Mouse (Mus musculus): Measurements from ENCODE around the gene Sema4d.

Sema4d gene

DNA sequence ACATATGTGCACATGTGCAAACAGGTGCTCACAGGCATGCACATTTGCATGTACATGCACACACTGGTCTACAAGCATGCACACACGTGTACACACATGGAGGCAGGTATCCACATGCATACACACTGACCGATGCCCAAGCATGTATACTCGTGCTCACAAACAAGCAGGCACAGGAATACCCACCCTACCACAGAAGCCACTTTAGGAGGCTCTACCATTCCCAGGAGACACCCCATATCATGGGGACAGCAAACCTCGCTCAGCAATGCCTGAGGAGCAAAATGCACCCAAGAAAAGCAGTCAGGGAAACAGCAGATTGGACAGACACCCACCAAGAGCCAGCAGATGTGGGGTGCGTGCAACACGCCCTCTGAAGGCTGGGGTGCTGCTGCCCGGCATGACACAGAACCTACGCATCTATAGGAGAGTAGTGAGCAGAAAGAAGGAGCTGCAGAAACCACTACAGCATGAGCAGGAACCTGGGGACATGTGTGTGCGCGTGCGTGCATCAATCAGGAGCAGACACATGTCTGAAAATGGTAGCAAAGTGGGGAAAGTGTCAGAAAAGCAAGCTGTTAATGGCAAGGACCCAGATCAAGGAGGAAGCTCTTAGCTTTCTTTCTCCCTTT is 15.1 kb downstream of the Sema4d start:
- DNase-seq (ENCODE audit: low spot score) = no peak

DNA sequence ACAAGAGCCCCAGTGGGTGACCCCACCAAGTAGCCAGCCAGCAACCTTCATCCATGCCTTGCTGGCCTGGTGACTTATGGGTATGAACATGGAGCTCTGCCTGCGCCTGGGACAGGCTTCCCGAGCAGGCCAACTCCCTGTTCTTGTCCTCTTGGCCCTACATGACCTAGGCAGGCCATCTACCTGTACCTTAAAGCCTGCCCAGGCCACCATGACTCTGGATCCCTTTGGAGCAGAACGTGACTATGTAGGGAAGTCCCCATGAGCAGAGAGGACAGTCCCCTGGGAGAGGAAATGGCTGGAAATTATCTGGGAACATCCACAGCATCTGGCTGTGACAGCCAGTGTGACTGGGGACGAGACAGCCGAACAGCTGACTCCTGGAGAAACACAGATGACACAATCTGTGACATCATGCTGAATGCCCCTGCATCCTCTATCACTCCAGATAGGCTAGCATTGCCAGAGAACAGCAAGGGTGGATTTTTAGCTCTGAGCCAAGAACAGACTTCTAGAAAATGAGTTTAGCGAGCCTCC is 15.7 kb downstream of the Sema4d start:
- DNase-seq (ENCODE audit: low spot score) = no peak

DNA sequence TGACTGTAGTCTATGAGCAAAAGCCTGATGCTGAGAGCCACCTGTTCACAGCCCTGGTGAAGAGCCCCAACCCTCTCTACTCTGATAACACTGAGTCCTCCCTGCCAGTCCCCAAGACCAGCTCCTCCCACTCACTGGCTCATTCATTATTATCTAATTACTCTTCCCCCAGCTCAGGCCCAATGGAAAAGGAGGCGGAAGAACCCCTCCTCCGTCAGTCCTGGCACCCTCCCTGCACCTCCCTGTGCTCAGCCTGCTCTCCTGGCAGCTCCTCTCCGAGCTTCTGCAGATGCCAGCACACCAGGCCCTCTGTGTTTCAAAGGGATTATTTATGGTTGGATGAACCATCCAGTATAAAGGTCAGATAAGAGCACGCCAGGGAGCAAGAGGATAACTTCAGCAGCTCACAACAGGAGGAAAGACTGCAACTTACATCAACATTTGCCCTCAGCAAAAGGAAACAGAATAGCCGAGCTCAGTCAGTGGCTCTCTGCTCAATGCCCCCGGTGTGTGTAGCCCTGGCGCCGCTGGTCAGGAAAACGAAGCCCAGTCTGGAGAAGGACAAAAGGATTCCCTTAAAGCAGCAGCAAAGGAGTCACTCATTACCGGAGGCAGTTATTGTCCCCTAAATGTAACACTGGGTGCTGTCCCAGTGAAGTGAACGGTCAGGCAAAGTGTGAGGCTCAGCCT is 16.4 kb downstream of the Sema4d start:
- peak; percentile 62 for DNase-seq (ENCODE audit: low spot score)

DNA sequence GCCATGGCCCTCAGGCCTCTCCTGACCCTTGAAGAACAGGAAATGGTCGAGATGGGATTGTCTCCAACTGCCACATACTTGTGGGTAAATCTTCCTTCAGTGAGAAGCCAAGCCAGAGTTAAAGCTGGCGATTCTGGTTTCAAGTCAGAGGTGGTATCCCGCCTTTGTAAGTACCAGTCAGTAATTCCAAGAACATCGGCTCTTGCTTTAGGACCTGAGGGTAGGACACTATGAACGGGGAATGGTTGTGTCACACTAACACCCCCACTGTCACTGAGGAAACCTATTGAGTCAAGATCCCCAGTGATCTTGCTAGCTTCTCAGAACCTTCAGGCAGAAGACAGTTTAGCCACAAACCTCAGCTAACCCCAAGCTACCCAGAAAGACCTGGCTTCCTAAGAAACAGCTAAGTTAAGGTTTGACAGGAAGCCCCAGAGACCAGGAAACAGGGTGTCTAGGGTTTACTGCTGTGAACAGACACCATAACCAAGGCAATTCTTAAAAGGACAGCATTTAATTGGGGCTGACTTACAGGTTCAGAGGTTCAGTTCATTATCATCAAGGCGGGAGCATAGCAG is 17.3 kb downstream of the Sema4d start:
- no peak for DNase-seq (ENCODE audit: low spot score)

DNA sequence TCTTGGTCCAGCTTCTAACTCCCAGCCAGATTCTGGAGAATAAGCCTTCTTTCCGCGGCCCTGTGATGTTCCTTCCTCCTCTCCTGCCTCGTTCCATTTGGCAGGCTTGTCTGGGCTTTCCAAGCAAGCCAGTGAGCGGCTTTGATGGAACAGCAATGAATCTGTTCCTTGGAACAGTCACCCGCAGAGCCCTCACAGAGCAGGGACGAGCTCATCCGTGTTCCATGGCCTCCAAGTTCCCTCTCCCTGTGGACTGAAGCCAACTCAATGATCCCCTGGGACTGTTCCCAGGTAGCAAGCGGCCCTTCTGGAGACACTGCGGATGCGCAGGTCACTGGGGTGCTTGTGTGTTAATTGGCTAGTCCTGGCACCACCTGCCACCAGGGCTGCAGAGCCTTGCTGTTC is 21.7 kb downstream of the Sema4d start:
- DNase-seq (ENCODE audit: low spot score) = peak; percentile 15

DNA sequence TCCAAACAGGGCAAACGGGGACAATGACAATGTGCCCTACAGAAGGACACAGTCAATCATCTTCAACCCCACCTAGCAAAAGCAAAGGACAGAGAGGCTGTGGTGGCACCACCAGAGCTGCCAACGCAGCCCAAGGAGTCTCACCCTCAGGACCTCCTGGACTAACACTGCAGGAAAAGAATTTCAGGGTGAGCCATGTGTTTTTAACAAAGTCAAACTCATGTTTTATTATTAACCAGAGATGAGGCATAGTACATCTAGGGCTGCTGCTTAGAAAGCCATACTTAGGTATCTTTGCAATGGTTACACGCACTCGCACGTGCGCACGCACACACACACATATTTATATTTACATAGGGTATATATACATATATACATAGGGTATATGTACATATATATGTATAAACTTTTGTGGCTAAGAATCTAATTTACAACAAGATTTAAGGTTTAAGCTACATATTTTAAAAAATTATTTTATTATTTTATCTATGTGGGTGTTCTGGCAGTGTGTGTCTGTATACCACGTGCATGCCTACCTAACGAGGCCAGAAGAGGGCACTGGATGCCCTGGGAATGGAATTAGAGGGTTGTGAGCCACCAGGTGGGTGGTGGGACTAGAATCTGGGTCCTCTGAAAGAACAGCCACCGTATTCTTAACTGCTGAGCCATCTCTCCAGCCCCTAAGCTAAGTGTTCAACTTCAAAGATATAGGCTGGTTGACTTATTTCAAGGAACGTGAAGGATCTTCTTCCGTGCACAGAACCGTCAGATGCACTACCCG is 22.7 kb downstream of the Sema4d start:
- DNase-seq (ENCODE audit: low spot score) = no peak

DNA sequence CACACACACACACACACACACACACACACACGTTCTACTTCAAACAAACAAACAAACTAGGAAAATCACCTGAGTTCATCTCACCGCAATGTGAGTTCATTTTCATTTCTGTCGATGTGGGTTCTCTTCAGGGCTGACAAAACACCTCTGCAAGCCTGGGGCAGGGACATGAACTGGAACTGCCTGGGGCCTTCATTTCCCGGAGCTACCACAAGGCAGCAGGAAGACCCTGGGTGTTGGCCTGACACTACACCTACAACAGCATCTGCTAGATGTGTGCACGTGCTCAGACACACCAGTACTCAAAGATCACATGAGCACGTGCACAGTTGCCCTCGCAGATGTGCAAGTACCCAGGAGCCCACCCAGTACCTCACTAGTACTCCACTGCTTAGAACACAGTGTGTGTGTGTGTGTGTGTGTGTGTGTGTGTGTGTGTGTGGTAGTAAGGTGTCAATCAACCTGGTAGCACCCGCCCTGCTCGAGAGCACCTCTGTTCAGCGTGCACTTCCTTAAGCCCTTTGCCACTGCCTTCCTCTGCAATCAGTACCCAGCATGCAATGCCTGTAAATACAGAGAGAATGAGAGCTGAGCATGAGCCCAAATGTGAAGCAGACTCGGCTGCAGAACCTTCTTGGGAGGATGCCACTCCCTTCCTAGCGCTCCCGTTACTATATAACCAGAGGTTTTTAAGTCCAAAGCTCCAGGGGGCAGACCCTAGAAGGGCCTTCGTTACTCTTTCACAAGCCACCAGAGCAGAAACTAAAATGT is 25.4 kb downstream of the Sema4d start:
- DNase-seq (ENCODE audit: low spot score) = no peak

DNA sequence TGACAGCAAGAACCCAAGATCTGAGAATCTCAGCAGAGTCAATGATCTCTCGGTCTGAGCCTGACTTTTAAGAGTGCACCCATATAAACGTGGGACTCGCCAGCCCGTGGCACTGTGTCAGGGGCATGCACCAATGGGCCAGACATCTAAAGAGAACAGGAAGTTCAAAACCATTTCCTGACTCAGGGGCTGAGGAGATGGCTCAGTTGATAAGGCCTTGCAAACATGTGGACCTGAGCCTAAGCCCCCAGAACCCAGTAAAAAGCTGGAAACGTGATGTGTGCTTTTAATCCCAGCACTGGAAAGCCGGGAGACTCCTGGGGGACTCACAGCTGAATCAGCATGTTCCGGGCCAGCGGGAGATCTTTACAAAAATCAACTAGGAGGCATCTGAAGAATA is 26.0 kb downstream of the Sema4d start:
- no peak for DNase-seq (ENCODE audit: low spot score)

DNA sequence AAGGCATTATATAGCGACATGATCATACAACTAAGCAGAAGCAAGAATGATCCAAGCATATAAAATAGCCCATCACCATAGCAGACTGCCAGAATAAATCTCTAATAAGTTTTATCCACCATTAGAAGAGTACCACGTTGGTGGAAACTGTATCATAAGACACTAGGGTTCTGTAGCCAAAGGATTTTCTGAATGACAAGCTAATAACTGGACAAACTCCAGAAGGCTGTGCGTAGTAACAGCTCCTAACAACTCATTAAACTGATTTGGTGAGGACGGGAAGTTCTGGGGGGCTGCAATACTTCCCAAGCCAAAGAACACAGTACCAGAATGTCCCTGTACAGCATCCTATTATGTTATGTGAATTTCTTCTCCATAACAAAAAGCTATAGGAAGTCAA is 26.8 kb downstream of the Sema4d start:
- no peak for DNase-seq (ENCODE audit: low spot score)

DNA sequence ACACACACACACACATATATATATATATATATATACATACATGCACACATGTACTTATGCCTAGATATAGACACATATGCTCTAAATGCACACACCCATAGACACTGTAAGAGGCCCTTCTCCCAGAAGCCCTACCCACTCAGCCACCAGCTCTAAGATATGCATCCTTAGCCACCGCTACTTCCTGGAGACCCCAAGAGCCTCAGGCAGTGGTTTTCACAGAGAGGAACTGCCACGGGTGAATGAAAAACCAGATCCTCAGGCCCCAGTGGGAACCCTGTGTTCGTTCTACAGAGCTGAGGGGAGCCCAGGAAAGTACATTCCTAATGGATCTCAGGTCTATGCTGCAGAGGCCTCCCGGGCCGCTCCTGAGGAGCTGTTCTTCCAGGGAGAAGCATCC is 28.2 kb downstream of the Sema4d start:
- DNase-seq (ENCODE audit: low spot score) = no peak

DNA sequence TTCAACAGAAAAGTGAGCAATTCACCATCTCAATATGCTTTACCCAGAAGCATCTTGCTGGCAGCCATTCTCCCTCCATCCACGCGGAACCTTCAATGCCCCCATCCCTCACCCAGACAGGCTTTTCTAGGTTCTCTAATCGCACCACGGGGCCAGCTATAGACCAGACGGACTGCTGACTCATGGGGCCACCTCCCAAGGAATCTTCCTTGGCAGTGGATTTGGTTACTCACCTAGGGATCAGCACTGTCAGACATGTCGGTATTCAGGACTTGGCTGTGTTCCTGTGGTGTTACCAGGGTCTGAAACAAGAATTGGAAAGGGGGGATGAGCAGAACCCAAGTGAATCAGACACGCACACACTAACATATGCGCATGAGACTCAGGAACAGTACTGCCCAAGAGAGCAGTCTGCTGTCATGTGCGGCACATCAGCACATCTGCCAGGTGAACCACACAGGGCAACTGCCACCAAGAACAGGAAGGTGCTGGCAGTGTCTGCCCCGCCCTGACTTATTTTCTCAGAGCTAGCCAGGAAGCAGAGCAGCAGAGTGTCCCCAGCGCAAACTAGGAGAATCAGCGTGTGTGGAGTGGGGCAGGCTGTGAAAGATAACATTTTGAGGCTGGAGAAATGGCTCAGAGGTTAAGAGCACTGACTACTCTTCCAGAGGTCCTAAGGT is 30.4 kb downstream of the Sema4d start:
- no peak for DNase-seq (ENCODE audit: low spot score)

DNA sequence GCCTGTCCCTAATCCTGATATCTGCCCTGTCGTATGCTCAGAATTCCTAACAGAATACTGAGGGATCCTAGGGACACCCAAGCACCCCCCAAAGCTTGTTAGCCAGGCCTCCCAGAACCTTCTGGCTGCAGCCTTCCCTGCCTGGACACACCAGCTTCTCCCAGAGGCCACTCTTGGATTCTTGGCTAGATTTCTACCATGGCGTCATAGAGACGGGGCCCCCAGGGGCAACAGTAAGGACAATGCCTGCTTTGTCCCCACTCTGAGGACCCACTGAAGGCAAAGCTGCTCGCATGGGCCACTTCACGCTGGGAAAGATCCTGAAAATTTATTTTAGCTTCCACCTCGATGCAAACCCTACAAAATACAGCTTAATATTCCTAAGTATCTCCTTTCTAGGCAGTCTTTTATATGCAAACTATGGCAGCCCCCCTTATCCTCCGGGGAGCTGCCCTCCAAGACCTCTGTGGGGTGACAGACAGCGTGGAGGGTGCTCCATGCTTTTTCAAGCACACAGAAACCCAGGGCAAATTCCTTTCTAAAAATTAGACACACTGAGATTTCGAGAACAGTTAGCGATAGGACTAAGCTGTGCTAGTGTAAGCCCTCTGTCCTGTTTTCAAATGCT is 32.2 kb downstream of the Sema4d start:
- no peak for DNase-seq (ENCODE audit: low spot score)

DNA sequence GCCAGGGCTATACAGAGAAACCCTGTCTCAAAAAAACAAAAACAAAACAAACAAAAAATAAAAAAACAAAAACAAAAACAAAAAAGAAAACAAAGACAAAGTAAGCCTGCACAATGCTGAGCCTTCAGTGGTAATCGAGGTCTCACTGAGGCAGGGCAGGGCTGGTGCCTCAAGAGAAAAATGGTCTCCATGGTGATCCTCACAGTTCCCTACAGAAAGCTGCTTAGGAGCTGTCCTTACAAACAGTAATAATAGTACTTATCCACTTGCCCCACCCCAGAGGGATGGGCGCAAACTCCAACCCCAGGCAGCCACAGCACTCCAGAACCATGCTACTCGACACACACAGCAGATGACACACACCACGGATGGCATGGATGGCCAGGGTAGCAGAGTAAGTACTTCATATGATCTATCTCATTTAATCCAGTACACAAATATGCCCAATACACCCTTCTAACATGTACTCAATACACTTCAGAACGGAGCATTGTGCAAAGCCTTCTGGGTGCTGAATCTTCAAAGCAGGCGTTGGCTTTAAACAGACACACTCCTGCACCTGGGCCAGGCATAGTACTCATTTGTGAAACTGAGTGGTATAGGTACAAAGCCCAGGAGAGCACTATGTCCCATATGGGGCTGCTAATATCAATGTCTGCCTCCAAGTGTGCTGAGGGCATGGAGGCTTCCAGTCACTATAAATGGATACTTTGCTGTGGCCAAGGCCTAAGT is 34.1 kb downstream of the Sema4d start:
- DNase-seq (ENCODE audit: low spot score) = no peak

DNA sequence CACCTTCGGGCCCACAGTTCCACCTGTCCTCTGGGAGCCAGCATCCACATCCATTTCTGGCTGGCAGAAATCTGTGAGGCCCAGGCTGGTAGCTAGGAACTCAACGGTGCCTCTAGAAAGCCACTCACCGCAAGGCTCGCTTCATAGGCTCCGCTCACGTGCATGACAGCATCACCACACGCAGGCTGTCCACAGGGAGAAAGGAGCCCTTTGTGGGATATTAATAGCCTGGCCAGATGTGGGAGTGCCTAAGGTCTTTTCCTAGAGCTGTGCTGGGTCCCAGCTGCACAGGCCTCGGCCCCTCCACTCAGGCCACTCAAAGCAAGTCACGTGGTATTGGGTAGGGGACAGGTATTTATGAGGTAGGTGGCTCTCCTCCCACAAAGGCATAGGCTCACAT is 35.1 kb downstream of the Sema4d start:
- DNase-seq (ENCODE audit: low spot score) = no peak

DNA sequence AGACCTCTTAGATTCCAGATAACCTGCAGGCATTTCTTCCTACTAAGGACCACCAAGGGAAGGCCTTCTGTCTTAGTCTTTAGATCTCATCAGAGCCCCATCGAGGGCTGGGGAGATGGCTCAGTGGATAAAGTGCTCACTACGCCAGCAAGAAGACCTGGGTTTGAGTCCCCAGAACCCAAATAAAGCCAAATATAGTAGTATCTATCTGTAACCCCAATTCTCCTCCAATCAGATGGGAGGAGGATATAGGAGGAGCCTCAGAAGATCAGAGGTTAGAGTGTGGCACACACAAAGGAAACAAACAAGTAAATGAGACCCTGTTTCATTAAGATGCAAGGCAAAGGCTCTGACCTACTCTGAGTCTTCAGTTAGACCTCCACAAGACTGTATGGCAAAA is 36.4 kb downstream of the Sema4d start:
- DNase-seq (ENCODE audit: low spot score) = no peak

DNA sequence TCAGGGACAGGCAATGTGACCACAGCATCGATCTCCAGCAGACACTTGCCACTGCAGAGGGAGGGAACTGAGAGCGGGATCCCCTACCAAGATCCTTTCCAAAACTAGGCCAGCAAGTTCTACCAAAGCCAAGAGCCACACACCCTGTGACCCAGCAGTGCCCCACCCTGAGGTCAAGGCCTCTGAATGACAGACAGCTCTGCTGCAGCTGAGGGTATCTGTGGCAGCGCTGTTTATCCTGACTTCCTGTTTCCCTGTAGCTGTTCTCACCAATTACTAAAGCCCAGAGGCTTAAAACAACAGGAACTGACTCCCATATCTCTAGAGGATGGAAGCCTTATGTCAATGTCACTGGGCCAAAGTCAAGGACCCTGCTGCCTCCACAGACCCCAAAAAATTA is 37.0 kb downstream of the Sema4d start:
- peak; percentile 24 for DNase-seq (ENCODE audit: low spot score)

DNA sequence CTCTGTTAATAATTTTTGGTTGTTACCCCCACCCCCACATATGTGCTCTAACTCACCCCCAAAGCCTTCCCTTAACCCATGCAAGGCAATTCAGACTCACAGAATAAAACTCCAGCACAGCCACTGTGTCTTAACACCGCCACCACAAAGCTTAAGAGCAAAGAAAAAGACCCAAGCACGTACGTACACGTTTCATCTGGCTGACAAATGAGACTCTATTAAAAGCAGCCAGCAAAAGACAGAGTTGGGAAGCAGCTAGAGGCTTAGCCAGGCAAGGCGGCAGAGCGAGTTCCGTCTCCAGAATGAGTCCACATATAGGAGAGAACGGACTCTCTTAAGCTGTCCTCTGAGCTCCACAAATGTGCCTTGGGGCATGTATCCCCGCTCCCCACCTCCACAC is 37.5 kb downstream of the Sema4d start:
- no peak for DNase-seq (ENCODE audit: low spot score)

DNA sequence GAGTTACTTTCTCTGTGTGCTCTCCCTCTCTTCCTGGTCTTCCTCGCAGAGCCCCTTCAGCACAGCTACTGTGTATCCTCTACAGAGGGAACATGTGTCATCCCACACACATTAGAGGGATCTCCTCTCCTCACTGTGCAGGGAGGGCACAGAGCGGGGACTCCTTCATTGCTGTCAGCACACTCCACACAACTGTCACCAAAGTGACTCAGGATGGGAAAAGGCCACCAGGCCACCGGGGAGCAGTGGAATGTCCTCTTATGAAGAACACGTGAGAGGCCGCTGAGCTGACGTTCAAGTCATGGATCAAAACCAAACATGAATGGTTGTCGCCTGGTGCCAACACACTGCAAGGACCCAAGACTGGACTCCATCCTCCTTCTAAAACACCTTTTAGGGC is 38.0 kb downstream of the Sema4d start:
- DNase-seq (ENCODE audit: low spot score) = no peak

DNA sequence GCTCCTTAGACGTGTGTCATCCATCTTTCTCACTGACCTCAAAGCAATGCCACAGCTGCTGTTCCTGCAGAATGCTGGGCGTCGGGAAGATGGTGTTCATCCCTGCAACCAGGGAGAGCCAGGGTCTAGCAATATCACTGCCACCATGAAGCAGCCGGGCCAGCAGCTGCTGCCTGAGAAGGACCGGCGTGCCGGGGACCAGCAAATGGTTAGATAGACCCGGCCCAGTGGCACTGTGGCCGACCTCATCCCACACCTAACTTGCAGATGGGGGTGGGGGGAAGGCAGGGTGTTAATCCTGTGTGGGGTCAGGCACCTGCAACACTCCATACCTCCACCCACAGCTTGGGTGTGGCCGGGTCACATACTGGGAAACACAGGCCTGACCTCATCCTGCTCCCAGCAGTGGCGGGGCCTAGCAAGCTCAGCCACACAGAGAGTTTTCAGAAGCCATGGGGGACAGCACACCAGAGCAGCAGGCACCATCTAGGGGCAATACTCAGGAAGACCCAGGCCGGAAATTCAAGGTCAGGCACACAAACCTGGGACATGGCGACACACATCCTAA is 38.9 kb downstream of the Sema4d start:
- no peak for DNase-seq (ENCODE audit: low spot score)
